In the genomic region with DNA sequence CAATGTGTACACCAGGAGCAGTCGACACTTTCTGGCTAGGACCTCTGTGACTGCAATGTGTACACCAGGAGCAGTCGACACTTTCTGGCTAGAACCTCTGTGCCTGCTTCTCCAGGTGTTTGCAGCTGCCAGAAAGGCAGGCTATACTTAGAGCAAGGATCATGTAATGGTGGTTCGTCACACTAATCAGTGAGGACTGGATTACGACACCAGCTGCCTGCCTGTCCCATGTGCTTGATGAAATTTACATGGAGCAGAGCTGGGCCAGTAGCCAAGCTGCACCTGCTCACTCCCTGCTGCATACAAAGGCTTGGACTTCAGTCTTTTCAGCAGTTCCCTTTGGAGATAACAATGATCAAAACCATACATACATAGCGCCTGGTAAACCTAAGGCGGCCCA, we compare ENCODE assay signal across 7 mouse cellular contexts. TPM values are rescaled to one million over a fixed set of nuclear protein-coding genes. Genes with fewer than 3 reads are reported as not detected.
DNase-seq lines count a peak whose midpoint lies in the region; ATAC-seq and TF ChIP-seq lines count a peak whose summit lies in the region.

No protein-coding gene starts in this region.

- ATAC-seq in granulocyte monocyte progenitor cell, adult 5-6 weeks (replicated peaks; ENCODE audit: poor library complexity, severe bottlenecking) = peak; percentile 34; the same call in 1 of the 2 replicates
- ATAC-seq in liver, embryonic 16.5 days (ENCODE audit: low read depth) = peak; percentile 75

- DNase-seq in adrenal gland, postnatal 36 days = peak; percentile 50 to 55
- DNase-seq in cerebellum, adult 8-10 months = peak; percentile 51
- DNase-seq in kidney, adult 18-20 months = peak; percentile 52
- DNase-seq in T-cell, adult 2 months (ENCODE audit: low spot score) = no peak

- no peaks in the 10 kb centered on the region for H3K9me3 ChIP-seq in liver, embryonic 16.5 days (replicated peaks; ENCODE audit: control insufficient read depth, low read length)

- WGBS in liver, embryonic 16.5 days (ENCODE audit: insufficient replicate concordance) = 64% methylated on average over 6 of the region's 6 CpGs
- 40% methylated on average over 6 of the region's 6 CpGs for WGBS in olfactory bulb, adult 2 months

- TF ChIP-seq CTCF in olfactory bulb, adult 2 months (IDR thresholded peaks at IDR 0.05; ENCODE audit: insufficient read depth, low read depth, low read length) = no peak

- H3K4me2 ChIP-seq in liver, embryonic 16.5 days (ENCODE audit: low read depth, low read length) = peak overlapping the region; percentile 45

- H3K4me1 ChIP-seq in liver, embryonic 16.5 days (ENCODE audit: control insufficient read depth, low read depth, low read length) = peaks cover 40% of the 10 kb centered on the region
- peaks cover 18% of the 10 kb centered on the region for H3K4me1 ChIP-seq in olfactory bulb, adult 2 months (ENCODE audit: control insufficient read depth, insufficient read depth, low read length)

- no peak overlapping the region for H3K4me3 ChIP-seq in liver, embryonic 16.5 days (ENCODE audit: low read depth, low read length)
- H3K4me3 ChIP-seq in olfactory bulb, adult 2 months (ENCODE audit: insufficient read depth, low read depth, low read length) = no peak overlapping the region

- peak overlapping the region; percentile 78 for H3K27ac ChIP-seq in liver, embryonic 16.5 days (ENCODE audit: low read length)
- H3K27ac ChIP-seq in olfactory bulb, adult 2 months (ENCODE audit: insufficient read depth, low read depth, low read length) = peak overlapping the region; percentile 16

- no peak for TF ChIP-seq POLR2A in olfactory bulb, adult 2 months (IDR thresholded peaks at IDR 0.05; ENCODE audit: insufficient read depth, low read depth, low read length)

- H3K27me3 ChIP-seq in liver, embryonic 16.5 days (ENCODE audit: control insufficient read depth, insufficient read depth, low read depth, low read length) = no peaks in the 10 kb centered on the region

- peak overlapping the region; percentile 5; the same call in 1 of the 2 replicates for H3K9ac ChIP-seq in liver, embryonic 16.5 days (ENCODE audit: low read depth, low read length)

- no peaks in the 10 kb centered on the region; the same call in 1 of the 2 replicates for H3K36me3 ChIP-seq in liver, embryonic 16.5 days (ENCODE audit: control insufficient read depth, insufficient read depth)

RNA-seq across cellular contexts. Expression of a gene that starts 23.7 kb away (rescaled TPM):
- total RNA-seq in adrenal gland, postnatal 36 days (2021) = 100 to 1,000 TPM; 160 to 185 TPM
- total RNA-seq in granulocyte monocyte progenitor cell, adult 5-6 weeks (2014; fragmentation: Nextera tagmentation) = 47.9 and 51.2 TPM in 2 replicates
- 46.3 and 50.6 TPM in 2 replicates for total RNA-seq in granulocyte monocyte progenitor cell, adult 5-6 weeks (2017)
- polyA plus RNA-seq in liver, embryonic 16.5 days (2015; fragmentation: Nextera tagmentation; extraction: Ambion mirVana) = 14.3 and 16.8 TPM in 2 replicates
- 114 TPM in 1 of 2 replicates, not detected in the other for polyA plus RNA-seq in olfactory bulb, adult 2 months (2012; ENCODE audit: insufficient read depth, insufficient read length, low replicate concordance, missing spikeins)

RNA-seq across cellular contexts. Expression of a gene that starts 41.2 kb away (rescaled TPM):
- 10 to 100 TPM; 84.2 to 85.8 TPM for total RNA-seq in adrenal gland, postnatal 36 days (2021)
- 132 and 184 TPM in 2 replicates for total RNA-seq in granulocyte monocyte progenitor cell, adult 5-6 weeks (2014; fragmentation: Nextera tagmentation)
- total RNA-seq in granulocyte monocyte progenitor cell, adult 5-6 weeks (2017) = 117 and 161 TPM in 2 replicates
- polyA plus RNA-seq in liver, embryonic 16.5 days (2015; fragmentation: Nextera tagmentation; extraction: Ambion mirVana) = 105 and 114 TPM in 2 replicates
- polyA plus RNA-seq in olfactory bulb, adult 2 months (2012; ENCODE audit: insufficient read depth, insufficient read length, low replicate concordance, missing spikeins) = not detected in 2 replicates

RNA-seq across cellular contexts. Expression of a gene that starts 59.5 kb away (rescaled TPM):
- 10 to 100 TPM; 26.8 to 33.4 TPM for total RNA-seq in adrenal gland, postnatal 36 days (2021)
- total RNA-seq in granulocyte monocyte progenitor cell, adult 5-6 weeks (2014; fragmentation: Nextera tagmentation) = 13.6 and 19.4 TPM in 2 replicates
- 6.7 and 6.9 TPM in 2 replicates for total RNA-seq in granulocyte monocyte progenitor cell, adult 5-6 weeks (2017)
- polyA plus RNA-seq in liver, embryonic 16.5 days (2015; fragmentation: Nextera tagmentation; extraction: Ambion mirVana) = 2.4 and 2.5 TPM in 2 replicates
- not detected in 2 replicates for polyA plus RNA-seq in olfactory bulb, adult 2 months (2012; ENCODE audit: insufficient read depth, insufficient read length, low replicate concordance, missing spikeins)
